16 mouse cellular contexts compared by ENCODE assay signal in genomic region chr17:16612405-16612979, GRCm38 (mm10).
A peak's percentile ranks its signal among the peaks of the same experiment; 100 is the strongest.
DNase-seq lines count a peak whose midpoint lies in the region; ATAC-seq and TF ChIP-seq lines count a peak whose summit lies in the region.
"Had no signal": no experiment of that assay in that cellular context is flagged by ENCODE, and none has a peak within 500 bp of the region (broad histone marks: within the 10 kb centered on the region; RNA-seq: fewer than 3 reads in every experiment).

No protein-coding gene starts in this region.

- H3K9ac ChIP-seq in forebrain, embryonic 14.5 days (ENCODE audit: low read length): no peak overlapping the region
- no peak overlapping the region for H3K9ac ChIP-seq in forebrain, postnatal 0 days
- H3K9ac ChIP-seq in midbrain, embryonic 14.5 days (replicated peaks; ENCODE audit: low read length): no peak overlapping the region
- no peak overlapping the region for H3K9ac ChIP-seq in midbrain, embryonic 11.5 days (ENCODE audit: low read length)
- H3K9ac ChIP-seq: heart, embryonic 12.5 days; hindbrain, embryonic 14.5 days; intestine, embryonic 15.5 days had no signal

- peak; percentile 20 for DNase-seq in forebrain, embryonic 14.5 days (ENCODE audit: low spot score)
- no peak for DNase-seq in forebrain, postnatal 0 days
- DNase-seq in midbrain, embryonic 14.5 days: peak; percentile 15
- no peak for DNase-seq in midbrain, embryonic 11.5 days (ENCODE audit: low spot score, missing footprints)
- DNase-seq in brain, embryonic 14.5 days (ENCODE audit: low read depth): peak; percentile 64
- peak; percentile 9 for DNase-seq in mesoderm, embryonic 11.5 days (ENCODE audit: low read depth, low spot score)
- no peak for DNase-seq in right cerebral cortex, adult 18-20 months
- DNase-seq: adrenal gland, adult 2 months; adrenal gland, postnatal 25 days; cerebellum, adult 2 months; cerebellum, postnatal 10 days; gastrocnemius, postnatal 10 days had no signal

- TF ChIP-seq CTCF in forebrain, postnatal 0 days (IDR thresholded peaks at IDR 0.05; ENCODE audit: low read depth): no peak
- no peak for TF ChIP-seq CTCF in brain, embryonic 14.5 days (IDR thresholded peaks at IDR 0.05; ENCODE audit: borderline replicate concordance, extremely low read depth, insufficient read depth, insufficient read length)

- no peaks in the 10 kb centered on the region for H3K4me1 ChIP-seq in forebrain, embryonic 14.5 days (ENCODE audit: control insufficient read depth, insufficient read depth, low read length)
- no peaks in the 10 kb centered on the region for H3K4me1 ChIP-seq in forebrain, postnatal 0 days (ENCODE audit: insufficient read depth)
- no peaks in the 10 kb centered on the region for H3K4me1 ChIP-seq in midbrain, embryonic 14.5 days (ENCODE audit: control insufficient read depth, insufficient read depth, low read length)
- no peaks in the 10 kb centered on the region for H3K4me1 ChIP-seq in midbrain, embryonic 11.5 days (ENCODE audit: control insufficient read depth, insufficient read depth, low read length)
- H3K4me1 ChIP-seq: heart, embryonic 12.5 days; hindbrain, embryonic 10.5 days; intestine, embryonic 15.5 days had no signal

- WGBS in forebrain, embryonic 14.5 days: 68% methylated on average over 1 of the region's 1 CpGs
- WGBS in forebrain, postnatal 0 days: 67% methylated on average over 1 of the region's 1 CpGs
- 60% methylated on average over 1 of the region's 1 CpGs for WGBS in midbrain, embryonic 14.5 days
- 67% methylated on average over 1 of the region's 1 CpGs for WGBS in midbrain, embryonic 11.5 days

- no peak overlapping the region for H3K27ac ChIP-seq in forebrain, embryonic 14.5 days (ENCODE audit: low read depth, low read length)
- H3K27ac ChIP-seq in forebrain, postnatal 0 days (ENCODE audit: low read depth, low read length): no peak overlapping the region
- no peak overlapping the region for H3K27ac ChIP-seq in midbrain, embryonic 14.5 days (replicated peaks; ENCODE audit: low read depth, low read length)
- H3K27ac ChIP-seq in midbrain, embryonic 11.5 days (ENCODE audit: low read depth, low read length): no peak overlapping the region
- H3K27ac ChIP-seq: hindbrain, embryonic 10.5 days; hindbrain, embryonic 14.5 days; intestine, embryonic 15.5 days had no signal

- H3K36me3 ChIP-seq in forebrain, embryonic 14.5 days (ENCODE audit: control insufficient read depth, insufficient read depth, low read length): no peaks in the 10 kb centered on the region
- no peaks in the 10 kb centered on the region for H3K36me3 ChIP-seq in forebrain, postnatal 0 days (ENCODE audit: insufficient read depth)
- no peaks in the 10 kb centered on the region for H3K36me3 ChIP-seq in midbrain, embryonic 14.5 days (ENCODE audit: control insufficient read depth, insufficient read depth, low read length)
- H3K36me3 ChIP-seq in midbrain, embryonic 11.5 days (ENCODE audit: control insufficient read depth, insufficient read depth, low read length): no peaks in the 10 kb centered on the region
- H3K36me3 ChIP-seq: heart, embryonic 12.5 days; hindbrain, embryonic 10.5 days; intestine, embryonic 15.5 days had no signal

- TF ChIP-seq POLR2A in brain, embryonic 14.5 days (IDR thresholded peaks at IDR 0.05; ENCODE audit: borderline replicate concordance, extremely low read depth, insufficient read depth, insufficient read length, poor library complexity, severe bottlenecking): no peak

- H3K27me3 ChIP-seq in forebrain, embryonic 14.5 days (replicated peaks; ENCODE audit: control insufficient read depth, insufficient read depth, low read length): no peaks in the 10 kb centered on the region
- no peaks in the 10 kb centered on the region for H3K27me3 ChIP-seq in forebrain, postnatal 0 days (ENCODE audit: insufficient read depth, low read length)
- no peaks in the 10 kb centered on the region for H3K27me3 ChIP-seq in midbrain, embryonic 14.5 days (ENCODE audit: control insufficient read depth, insufficient read depth, low read length)
- H3K27me3 ChIP-seq in midbrain, embryonic 11.5 days (ENCODE audit: control insufficient read depth, insufficient read depth, low read length): no peaks in the 10 kb centered on the region
- H3K27me3 ChIP-seq: heart, embryonic 12.5 days; intestine, embryonic 15.5 days had no signal

- H3K4me3 ChIP-seq in forebrain, embryonic 14.5 days (ENCODE audit: low read depth, low read length): no peak overlapping the region
- H3K4me3 ChIP-seq in forebrain, postnatal 0 days (ENCODE audit: low read depth, low read length): no peak overlapping the region
- no peak overlapping the region for H3K4me3 ChIP-seq in midbrain, embryonic 14.5 days (replicated peaks; ENCODE audit: low read depth, low read length)
- H3K4me3 ChIP-seq in midbrain, embryonic 11.5 days (ENCODE audit: low read depth, low read length): no peak overlapping the region
- H3K4me3 ChIP-seq: heart, embryonic 12.5 days; hindbrain, embryonic 10.5 days; intestine, embryonic 15.5 days had no signal

- peak; percentile 60; the same call in 1 of the 2 replicates for ATAC-seq in forebrain, embryonic 14.5 days
- ATAC-seq in forebrain, postnatal 0 days: no peak; the same call in 1 of the 2 replicates
- no peak; the same call in 1 of the 2 replicates for ATAC-seq in midbrain, embryonic 14.5 days (ENCODE audit: low FRiP score, low TSS enrichment)
- no peak for ATAC-seq in midbrain, embryonic 11.5 days (ENCODE audit: low FRiP score)
- ATAC-seq: intestine, embryonic 15.5 days had no signal

- H3K9me3 ChIP-seq in forebrain, embryonic 14.5 days (replicated peaks; ENCODE audit: control insufficient read depth, low read length): no peaks in the 10 kb centered on the region
- no peaks in the 10 kb centered on the region for H3K9me3 ChIP-seq in forebrain, postnatal 0 days (ENCODE audit: low read length)
- no peaks in the 10 kb centered on the region for H3K9me3 ChIP-seq in midbrain, embryonic 14.5 days (ENCODE audit: control insufficient read depth, low read length)
- H3K9me3 ChIP-seq in midbrain, embryonic 11.5 days (ENCODE audit: control insufficient read depth, low read length): no peaks in the 10 kb centered on the region
- H3K9me3 ChIP-seq: heart, embryonic 12.5 days; hindbrain, embryonic 10.5 days; intestine, embryonic 15.5 days had no signal

- H3K4me2 ChIP-seq in forebrain, embryonic 14.5 days (ENCODE audit: low read length): no peak overlapping the region
- no peak overlapping the region for H3K4me2 ChIP-seq in forebrain, postnatal 0 days (ENCODE audit: low read depth)
- H3K4me2 ChIP-seq in midbrain, embryonic 14.5 days (ENCODE audit: low read length): no peak overlapping the region
- H3K4me2 ChIP-seq in midbrain, embryonic 11.5 days: no peak overlapping the region
- H3K4me2 ChIP-seq: heart, embryonic 12.5 days; hindbrain, embryonic 14.5 days; intestine, embryonic 15.5 days had no signal

Comparison
In these comparisons a context has a peak if more than half of its experiments do, and no peak if none do; other contexts are left out.
1. DNase-seq: peak in forebrain, embryonic 14.5 days (single experiment), midbrain, embryonic 14.5 days (single experiment), brain, embryonic 14.5 days (single experiment) and mesoderm, embryonic 11.5 days (single experiment); none in forebrain, postnatal 0 days (single experiment), midbrain, embryonic 11.5 days (single experiment) and right cerebral cortex, adult 18-20 months (single experiment).